Mouse (Mus musculus) urinary bladder, postnatal 10 days (tissue): ENCODE measurements around the gene Rpsa.

Experiments
- DNase-seq: peaks from one replicate; pipeline ENCODE4 v3.0.0; 2022; ENCODE audit warnings: low spot score

The Rpsa gene

DNA sequence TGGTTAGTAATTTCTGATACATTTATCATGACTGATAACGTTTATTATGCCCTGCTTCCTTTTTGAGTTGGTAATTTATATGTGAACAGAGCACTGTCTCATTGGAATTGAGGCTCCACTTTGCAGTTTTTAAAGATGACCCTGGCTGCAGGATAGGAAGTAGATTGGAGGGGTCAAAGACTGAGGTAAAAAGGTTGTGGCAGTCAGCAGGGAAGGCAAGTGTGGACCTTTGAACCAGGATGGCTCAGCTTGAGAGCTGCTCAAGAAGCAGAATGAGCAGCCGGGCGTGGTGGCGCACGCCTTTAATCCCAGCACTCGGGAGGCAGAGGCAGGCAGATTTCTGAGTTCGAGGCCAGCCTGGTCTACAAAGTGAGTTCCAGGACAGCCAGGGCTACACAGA is 14.0 kb upstream of the Rpsa start:
- no peak for DNase-seq

DNA sequence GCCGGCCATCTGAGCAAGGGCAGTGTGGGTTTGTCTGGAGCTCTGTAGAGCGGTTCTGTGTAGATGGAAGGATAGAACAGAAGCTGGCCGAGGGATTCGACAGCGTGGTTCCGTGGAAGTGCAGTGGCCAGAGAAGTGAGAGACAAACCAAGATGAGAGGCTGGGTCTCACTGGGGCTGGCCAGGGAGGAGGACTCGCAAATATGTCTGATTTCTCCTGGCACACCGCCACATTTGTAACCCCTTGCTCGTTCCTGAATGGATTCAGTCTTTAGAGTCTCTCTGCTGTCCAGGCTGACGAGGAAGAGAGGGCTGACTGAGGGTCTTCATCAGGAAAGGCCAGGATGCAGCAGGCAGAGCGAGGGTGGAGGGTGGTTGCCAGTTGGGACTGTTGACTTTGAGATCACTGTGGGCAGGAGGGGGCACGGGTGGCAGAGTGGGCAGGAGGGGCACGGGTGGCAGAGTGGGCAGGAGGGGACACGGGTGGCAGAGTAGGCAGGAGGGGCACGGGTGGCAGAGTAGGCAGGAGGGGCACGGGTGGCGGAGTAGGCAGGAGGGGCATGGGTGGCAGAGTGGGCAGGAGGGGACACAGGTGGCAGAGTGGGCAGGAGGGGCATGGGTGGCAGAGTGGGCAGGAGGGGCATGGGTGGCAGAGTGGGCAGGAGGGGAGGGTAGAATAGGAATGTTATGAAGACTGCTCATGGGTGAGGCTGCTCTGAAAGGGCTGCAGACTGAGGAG is 13.3 kb upstream of the Rpsa start:
- DNase-seq, result no peak

DNA sequence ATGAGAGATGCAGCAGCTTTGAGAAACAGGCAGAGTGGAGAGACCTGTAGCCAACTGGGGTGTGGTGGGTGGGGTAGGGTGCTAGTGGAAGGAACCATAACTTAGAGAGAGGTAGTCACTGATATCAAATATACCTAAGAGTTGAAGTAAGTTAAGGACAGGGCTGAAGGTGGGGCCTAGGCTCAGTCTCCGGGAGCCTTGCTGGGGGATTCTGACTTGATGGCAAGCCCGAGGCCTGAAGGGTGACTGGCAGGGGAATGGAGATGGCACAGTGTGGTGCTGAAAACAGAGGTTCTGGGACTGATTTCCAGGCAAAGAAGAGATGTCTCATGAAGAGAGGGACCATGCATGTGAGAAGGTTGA is 12.7 kb upstream of the Rpsa start:
- DNase-seq, result no peak

DNA sequence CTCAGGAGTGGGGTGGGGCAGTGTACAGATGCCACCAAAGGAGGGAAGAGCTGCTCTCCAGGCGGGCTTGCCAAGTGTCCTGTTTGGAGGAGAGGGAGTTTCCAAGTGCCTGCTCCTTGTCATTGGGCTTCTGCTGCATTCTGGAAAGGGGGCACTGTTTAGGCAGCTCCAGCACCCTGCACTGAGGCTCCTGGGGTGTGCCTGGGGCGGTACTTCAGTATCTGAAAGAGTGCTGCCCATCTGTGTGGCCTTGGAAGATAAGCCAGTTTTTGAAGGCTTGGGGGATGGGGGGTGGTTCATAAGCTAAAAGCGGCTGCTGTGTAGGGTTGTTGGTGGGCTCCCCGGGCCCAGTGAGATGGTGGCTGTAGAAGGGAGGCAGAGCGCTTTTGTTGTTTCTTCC is 11.9 kb upstream of the Rpsa start:
- no peak for DNase-seq

DNA sequence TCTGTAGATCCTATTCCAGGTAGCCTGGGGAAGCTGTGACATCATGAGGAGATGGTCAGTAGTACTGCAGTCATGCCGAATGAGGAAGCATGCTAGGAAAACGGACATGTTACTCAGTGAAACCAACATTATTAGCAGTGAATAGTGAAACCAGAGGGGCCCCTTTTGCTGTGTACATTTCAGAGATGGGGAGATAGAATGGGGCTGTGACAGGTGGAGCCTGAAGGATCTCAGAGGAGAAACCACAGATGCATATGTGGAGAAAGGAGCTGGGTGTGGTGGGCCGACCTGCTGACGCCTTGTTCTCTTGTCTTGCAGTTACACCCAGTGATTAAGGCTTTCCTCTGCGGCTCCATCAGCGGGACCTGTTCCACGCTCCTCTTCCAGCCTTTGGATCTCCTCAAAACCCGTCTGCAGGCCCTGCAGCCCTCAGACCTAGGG is 11.3 kb upstream of the Rpsa start:
- no peak for DNase-seq

DNA sequence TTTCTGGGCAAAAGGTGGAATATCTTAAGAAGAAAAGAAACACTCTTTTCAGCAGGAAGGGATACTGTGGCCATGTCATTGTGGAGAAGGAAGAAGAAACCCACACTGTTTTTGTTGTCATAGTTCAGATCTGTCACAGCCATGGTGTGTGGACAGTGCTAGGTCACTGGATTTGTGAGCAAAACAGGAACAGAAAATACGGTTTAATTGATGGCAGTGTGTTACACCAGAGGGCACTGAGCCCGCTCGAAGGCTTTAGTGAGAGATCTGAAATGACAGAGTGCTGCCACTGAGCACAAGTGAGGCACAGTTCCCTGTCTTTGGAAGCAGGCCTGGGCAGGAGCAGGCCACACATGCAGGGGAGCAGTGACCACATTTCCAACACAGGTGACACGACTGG is 9.3 kb upstream of the Rpsa start:
- DNase-seq, result no peak

DNA sequence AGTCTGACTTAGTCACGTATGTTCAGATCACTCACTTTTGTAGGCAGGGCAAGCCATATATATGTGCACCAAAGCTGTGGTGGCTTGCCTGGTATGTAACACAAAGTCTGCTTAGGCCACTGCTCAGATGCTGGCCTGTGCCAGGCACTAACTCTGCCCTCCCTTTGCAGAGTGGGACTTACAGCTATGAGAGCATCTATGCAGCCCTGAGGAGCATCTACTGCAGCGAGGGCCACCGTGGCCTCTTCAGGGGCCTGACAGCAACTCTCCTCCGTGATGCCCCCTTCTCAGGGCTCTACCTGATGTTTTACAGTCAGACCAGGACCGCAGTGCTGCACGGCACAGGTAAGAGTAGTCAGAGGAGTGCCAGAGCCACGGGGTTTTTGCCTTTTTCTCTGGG is 7.0 kb upstream of the Rpsa start:
- no peak for DNase-seq

DNA sequence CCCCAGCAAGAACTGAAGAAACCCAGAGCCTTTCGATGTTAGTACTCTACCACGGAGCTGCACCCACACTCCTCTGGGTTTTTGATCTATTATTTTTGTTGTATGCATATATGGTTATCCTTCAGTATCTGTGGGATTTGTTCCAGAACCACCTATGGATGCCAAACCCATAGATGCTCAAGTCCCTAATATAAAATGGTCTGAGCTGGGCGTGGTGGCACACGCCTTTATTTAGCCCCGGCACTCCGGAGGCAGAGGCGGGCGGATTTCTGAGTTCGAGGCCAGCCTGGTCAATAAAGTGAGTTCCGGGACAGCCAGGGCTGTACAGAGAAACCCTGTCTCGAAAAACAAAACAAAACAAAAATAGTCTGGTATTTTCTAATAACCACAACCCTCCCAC is 621 bp upstream of the Rpsa start:
- DNase-seq, result no peak

DNA sequence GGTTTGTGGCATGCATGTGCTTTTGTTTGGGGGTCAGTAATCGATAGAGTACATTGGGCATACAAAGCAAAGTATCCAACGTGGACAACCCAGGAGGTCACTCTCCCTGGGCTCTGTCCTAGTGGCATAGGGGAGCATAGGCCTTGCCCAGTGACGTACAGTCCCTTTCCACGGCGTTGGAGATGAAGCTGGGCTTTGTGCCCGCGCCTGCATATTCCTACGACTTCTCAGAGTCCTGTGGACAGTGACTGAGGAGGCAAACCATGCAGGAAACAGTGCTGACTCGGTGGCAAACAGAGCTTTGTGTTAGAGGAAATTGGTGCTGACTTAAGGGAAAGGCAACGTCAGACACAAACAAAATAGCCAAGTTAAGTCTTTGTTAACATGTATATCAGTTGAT is 1.8 kb downstream of the Rpsa start:
- no peak for DNase-seq

DNA sequence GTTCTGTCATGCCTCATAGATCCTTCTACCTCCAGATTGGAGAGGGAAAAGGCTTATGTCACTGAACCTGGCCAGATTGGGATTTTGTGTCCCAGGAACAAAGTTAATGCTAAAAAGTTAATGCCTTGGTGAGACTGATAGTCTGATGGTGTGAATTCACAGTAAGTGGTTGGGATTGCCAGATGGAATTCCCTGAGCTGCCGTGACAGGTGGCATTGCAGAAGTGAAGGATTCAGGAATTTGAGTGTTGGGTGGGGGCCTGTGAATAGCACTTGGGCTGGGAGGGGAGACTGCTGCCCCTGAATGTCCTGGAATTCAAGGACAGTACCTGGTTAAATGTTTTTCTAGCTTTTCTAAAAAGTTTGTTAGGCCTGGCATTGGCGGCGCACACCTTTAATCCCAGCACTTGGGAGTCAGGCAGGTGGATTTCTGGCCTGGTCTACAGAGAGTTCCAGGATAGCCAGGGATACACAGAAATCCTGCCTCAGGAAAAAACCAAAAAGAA is 4.3 kb downstream of the Rpsa start:
- no peak for DNase-seq

DNA sequence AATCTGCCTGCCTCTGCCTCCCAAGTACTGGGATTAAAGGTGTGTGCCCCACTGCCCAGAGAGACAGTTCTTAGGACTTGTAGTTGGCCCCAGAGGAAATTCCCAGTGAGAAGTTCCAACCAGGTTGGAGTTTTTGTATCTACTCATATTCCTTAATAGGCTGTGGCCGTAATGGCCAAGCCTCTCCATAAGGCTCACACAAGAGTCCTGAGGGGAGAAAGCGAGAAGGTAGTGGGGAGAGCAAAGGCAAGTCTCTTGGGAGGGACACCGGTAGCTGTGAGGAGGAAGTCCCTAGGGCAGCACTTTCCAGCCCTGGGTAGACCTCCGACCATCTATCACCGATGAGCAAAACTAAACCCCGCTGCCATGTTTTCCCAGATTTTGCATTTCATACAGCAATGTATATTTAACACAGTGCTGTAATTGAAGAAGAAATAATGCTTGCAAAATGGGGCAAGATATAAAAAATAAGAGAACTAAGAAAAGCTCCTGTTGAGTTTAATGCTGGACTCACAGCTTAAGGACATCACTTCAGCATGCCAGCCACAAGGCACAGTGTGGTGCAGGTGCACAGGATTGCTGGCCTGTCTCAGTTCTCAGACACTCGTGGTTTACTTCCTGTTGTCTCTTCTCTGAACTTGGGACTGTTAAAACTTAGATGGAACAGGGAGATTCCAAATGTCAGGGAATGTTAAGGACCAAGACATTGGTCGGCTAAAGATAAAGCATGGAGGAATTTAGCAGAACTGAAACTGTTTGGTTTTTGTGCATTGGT is 5.7 kb downstream of the Rpsa start:
- DNase-seq, result no peak

DNA sequence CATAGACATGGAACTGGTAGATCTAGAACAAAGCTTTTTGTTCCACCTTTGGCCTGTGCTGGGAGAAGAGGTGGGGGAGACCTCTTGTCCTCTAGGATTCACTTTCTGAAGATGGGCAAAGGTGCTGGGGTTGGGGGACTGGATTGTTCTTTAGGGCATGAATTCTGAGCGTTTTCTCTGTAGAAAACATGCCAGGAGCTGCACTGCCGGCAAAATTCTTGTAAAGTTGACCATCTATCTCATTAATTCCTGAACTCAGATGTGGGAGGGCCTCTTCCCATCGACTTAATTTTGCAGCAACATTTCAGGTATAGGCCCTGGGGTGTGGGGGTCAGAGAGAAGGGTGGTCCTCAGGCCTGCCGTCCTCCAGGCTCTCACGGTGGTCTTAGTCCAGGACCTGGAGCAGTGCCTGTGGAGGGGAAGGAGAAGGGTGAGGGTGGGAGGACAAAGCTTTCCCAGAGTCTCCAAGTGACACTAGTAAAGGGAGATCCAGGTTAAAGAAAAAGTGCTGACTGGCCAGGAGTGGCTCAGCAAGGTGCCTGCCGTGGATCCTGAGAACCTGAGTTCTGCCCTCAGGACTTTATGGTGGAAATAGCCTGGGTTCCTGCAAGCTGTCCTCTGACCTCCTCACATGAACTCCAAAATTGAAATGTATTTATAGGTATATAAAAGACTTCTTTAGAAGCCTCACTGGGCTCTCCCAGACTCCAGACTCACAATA is 6.4 kb downstream of the Rpsa start:
- no peak for DNase-seq

DNA sequence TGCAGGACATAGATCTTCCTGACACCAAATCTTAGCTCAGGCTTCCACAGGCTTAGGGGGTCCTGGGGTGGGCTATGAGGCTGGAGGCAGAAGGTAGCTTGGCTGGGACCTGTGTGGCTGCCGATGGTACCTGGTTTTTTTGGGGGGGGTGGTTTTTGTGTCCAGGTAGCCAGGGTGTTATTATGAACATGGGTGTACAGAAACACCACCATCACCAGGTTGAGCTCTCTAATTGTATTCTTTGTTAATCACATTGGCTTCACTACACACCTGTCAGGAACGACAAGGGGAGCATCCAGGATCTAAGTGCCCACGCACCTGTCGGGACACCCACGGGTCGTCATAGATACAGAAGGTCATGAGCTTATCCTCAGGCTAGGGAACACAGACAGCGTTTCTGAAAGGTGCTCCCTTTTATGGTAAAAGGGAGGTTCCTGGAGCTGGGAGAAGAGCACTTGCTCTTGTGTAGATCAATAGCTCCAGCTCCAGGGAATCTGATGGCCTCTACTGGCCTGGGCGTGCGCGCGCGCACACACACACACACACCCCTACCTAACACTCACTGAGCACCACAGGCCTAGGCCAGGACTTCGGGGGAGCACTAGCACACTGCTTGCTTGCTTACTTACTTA is 7.2 kb downstream of the Rpsa start:
- no peak for DNase-seq

DNA sequence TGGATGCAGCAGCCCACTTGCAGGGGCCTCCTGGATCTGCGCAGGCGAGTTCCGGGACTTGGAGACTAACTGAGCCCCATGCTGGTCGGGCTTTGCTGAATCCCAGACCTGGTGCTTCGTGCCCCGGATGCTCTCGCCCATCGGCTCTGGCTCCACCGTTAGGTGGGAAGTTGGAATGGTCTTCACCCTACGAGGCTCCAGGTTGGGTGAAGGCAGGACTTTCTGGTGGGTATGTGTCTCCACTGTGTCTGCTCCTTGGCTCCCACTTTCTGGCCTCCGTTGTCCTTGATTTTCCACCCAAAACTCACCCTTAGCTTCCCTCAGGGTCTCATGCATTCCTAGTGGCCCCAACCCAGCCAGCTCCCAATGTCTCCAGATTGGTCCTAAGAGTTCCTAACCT is 8.0 kb downstream of the Rpsa start:
- DNase-seq, result no peak

DNA sequence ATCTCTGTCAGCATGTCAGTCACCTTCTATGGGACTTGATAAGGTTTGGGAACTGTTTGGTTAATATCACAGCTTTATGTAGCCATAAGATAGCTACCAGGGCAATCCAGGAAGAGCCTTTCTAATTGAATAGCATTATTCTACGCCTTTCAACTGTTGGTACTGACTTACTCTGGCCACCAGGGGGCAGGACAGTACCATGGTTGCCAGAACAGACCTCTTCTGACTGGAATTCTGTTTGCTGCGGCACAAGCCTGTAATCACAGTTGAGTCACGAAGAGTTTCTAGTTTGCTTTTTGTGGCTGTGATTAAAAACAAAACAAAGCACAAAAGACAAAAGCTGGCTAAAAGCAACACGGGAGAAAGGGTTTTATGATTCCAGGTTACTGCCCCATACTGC is 13.2 kb downstream of the Rpsa start:
- no peak for DNase-seq

DNA sequence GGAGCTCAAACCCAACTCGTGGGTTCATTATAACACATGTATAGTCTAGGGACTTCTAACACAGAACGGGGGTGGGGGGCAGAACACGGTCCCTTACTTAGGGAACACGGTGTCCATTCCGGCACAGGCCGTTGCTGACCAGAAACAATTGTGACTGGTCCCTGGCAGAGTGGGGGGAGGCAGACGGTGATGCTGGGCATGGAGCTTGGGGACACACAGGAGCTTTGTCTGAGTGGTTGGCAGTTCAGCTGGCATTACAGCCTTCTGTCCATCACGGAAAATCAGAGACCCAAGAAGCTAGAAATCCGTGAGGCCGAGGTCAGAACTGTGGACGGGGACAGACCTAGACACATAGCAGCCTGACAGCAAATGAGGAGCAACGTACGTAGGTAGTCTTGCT is 17.0 kb downstream of the Rpsa start:
- no peak for DNase-seq

DNA sequence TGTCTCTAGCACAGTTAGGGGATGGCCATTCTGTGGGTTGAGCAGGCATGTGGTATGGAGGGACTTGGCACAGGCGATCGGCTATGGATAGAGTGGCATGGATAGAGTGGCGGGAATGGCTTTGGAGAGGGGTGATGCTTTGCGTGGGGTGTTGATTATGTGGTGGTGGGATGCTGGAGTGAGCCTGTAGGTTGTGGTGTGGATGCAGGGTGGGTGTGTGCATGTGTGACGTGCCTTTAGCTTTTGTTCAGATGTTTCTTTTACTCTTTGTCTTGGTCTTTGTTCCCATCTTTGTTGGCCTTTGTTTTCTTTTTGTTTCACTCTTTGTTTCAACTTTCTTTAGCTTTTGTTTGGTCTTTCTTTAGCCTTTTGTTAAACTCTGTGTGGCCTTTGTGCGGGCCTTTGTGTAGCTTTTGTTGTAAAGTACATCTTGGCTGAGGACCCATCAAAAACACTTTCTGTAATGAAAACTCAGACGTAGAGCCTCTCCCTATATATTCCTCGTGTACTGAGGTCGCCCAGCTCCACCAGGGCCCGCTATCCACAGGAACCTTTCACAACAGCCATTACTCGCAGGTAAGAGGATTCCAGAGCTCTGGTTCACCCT is 21.8 kb downstream of the Rpsa start, which contains the start of gene Mobp:
TSS of gene Mobp (plus strand) at position 486 of the 607 bp plus-strand sequence.
- DNase-seq, result no peak

DNA sequence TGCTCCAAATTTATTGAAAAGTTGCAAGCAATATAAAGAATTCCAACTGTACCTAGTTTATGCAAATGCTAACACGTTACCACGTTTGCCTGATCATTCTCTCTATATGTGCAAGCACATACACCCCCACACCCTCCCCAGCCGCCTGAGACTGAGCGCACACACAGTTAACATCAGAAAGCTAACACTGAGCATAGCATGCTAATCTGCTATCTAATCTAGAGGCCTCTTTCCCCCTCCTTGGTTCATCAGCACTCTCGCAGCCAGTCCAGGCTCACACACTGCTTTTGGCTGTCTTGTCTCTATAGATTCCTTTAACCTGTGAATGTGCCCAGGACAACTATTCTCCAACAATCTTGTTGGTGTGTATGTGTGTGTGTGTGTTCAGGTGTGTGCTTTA is 23.7 kb downstream of the Rpsa start:
- no peak for DNase-seq

DNA sequence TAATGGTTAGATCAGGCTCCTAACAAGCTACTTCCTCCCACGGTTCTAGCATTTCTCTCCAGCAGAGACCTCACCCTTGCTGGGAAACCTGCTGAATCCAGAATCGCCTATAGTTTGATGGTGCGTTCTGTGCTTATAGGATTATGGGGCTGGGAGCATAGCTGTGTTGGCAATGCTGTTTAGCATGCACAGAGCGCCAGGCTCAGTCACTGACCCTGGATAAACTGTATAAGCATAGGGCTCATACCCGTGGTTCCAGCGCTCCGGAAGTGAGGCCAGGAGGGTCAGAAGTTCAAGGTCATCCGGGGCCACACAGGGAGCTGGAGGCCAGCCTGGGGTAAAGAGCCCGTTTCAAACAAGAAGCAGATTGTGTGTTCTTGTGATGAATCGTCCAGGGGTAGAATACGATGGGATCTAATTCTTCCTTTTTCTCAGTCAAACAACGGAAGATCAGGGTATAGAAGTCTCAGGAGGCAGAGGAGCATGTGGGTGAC is 24.5 kb downstream of the Rpsa start:
- no peak for DNase-seq

DNA sequence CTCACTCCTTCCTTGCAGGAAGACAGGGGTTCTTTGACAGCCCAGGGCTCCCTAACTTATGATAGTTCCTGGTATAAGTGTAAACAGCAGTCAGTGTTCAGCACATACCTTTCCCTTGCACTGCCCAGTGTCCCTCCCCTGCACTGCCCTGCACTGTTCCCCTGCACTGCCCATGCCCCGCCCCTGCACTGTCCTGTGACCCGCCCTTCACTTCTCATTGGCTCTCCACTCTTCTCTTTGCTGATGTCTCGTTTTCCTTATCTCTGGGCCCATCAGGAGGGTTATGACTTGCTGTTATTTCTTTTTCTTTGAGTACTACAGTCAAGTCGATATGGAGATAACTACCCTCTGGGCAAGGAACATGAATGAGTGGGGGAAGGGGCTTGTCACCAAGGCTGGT is 30.6 kb downstream of the Rpsa start:
- DNase-seq, result no peak

DNA sequence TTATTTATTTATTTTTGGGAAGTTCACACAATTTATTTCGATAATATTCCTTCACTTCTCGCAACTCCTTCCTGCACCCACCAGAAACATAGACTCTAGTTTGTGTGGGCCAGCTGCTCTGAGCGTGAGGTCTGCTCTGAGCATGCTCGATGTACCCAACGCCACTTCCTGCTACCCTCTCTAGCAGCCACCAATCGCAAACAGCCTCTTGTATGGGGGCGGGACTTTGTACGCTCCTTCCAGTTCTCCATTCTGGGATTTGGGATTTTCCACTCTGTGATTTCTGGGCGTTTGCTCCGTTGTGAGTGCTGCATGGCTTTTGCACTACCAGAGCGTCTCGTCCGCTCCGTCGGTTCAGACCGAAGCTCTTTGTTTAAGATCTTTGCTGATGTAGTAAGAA is 36.4 kb downstream of the Rpsa start:
- DNase-seq, result no peak

DNA sequence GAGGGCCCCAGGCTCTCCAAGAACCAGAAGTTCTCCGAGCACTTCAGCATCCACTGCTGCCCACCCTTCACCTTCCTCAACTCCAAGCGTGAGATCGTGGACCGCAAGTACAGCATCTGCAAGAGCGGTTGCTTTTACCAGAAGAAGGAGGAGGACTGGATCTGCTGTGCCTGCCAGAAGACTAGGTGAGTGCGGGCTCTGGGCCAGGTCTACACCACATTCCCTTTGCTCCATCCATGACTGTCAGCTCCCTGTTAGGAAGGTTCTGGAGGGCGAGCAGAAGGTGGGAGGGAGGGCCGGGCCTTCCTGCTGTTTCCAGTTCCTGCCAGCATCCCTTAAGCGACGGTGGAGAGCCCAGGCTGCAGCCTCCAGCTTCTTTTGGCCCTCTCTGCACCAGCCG is 40.3 kb downstream of the Rpsa start:
- no peak for DNase-seq
